Mouse (Mus musculus) cerebellum, postnatal 10 days (tissue): ENCODE data around the gene Nrxn2.

Source experiments
- DNase-seq, 2 experiments: peaks; one replicate each; pipeline ENCODE4 v3.0.0; 2021; ENCODE audit warnings: mixed read lengths in 2 of 2

The Nrxn2 gene

GRCm38 (mm10) chr19:6416894-6417761, 1.4 kb upstream of the Nrxn2 start:
- DNase-seq: no peak

- peak; percentile 78 to 81 for DNase-seq
Observed at GRCm38 (mm10) chr19:6418984-6419692, 607 bp downstream of the Nrxn2 start.

GRCm38 (mm10) chr19:6419805-6420310, 1.3 kb downstream of the Nrxn2 start:
- DNase-seq: no peak

- peak; percentile 65 to 74 for DNase-seq
Observed at GRCm38 (mm10) chr19:6420481-6421210, 2.1 kb downstream of the Nrxn2 start.

GRCm38 (mm10) chr19:6421211-6421590, 2.7 kb downstream of the Nrxn2 start:
- no peak for DNase-seq

GRCm38 (mm10) chr19:6422014-6422413, 3.5 kb downstream of the Nrxn2 start:
- DNase-seq: no peak

GRCm38 (mm10) chr19:6423241-6423640, 4.7 kb downstream of the Nrxn2 start:
- peak; percentile 50 to 56 for DNase-seq

GRCm38 (mm10) chr19:6424137-6424881, 5.8 kb downstream of the Nrxn2 start:
- peak; percentile 48 to 56 for DNase-seq

GRCm38 (mm10) chr19:6425595-6425994, 7.1 kb downstream of the Nrxn2 start:
- DNase-seq: no peak

- peak in 1 of 2 experiments; percentile 30 for DNase-seq
Observed at GRCm38 (mm10) chr19:6426703-6427500, 8.4 kb downstream of the Nrxn2 start.

- DNase-seq: peak; percentile 63 to 68
Observed at GRCm38 (mm10) chr19:6427653-6428434, 9.3 kb downstream of the Nrxn2 start.

- peak; percentile 65 to 67 for DNase-seq
Observed at GRCm38 (mm10) chr19:6428501-6429200, 10.1 kb downstream of the Nrxn2 start.

GRCm38 (mm10) chr19:6443016-6443415, 24.5 kb downstream of the Nrxn2 start:
- no peak for DNase-seq

GRCm38 (mm10) chr19:6445761-6446423, 27.4 kb downstream of the Nrxn2 start:
- peak; percentile 68 to 75 for DNase-seq

GRCm38 (mm10) chr19:6446736-6447437, 28.4 kb downstream of the Nrxn2 start:
- peak; percentile 72 to 81 for DNase-seq

- no peak for DNase-seq
Observed at GRCm38 (mm10) chr19:6448752-6449151, 30.2 kb downstream of the Nrxn2 start.

- no peak for DNase-seq
Observed at GRCm38 (mm10) chr19:6449841-6450240, 31.3 kb downstream of the Nrxn2 start.

GRCm38 (mm10) chr19:6452030-6452494, 33.5 kb downstream of the Nrxn2 start:
- DNase-seq: peak; percentile 84 to 85
